Mouse (Mus musculus) brown adipose tissue, adult 24 weeks (tissue): ENCODE measurements around the gene Apopt1. TPM values are rescaled to one million over a fixed set of nuclear protein-coding genes. Genes with fewer than 3 reads are reported as not detected.

Source experiments
- H3K27ac ChIP-seq: fragments of 200-500 bp; replicated peaks from 2 replicates; pipeline ENCODE4 v1.5.1; 2012; ENCODE audit warnings: low read depth, mild to moderate bottlenecking, low read length
- H3K4me1 ChIP-seq: fragments of 200-500 bp; 2 replicates; pipeline ENCODE4 v1.6.1; 2012; ENCODE audit warnings: low read length, mixed read lengths; ENCODE audit not compliant: control insufficient read depth, insufficient read depth, insufficient read length
- H3K4me3 ChIP-seq: fragments of 200-500 bp; 2 replicates; pipeline ENCODE4 v1.5.1; 2012; ENCODE audit warnings: low read depth, mild to moderate bottlenecking, low read length, moderate library complexity; ENCODE audit not compliant: insufficient read depth
- polyA plus RNA-seq: library from polyadenylated mRNA; stranded (reverse); fragments of >200 nt; gene quantifications from 2 replicates; pipeline ENCODE4 v1.2.4, GENCODE M21; 2012; ENCODE audit not compliant: missing spikeins, insufficient read depth, insufficient read length

The Apopt1 gene
- polyA plus RNA-seq, 1 experiment, result 134 TPM

GRCm38 (mm10) chr12:111741338-111741737 is 28.3 kb downstream of the Apopt1 start:
- H3K4me1 ChIP-seq, result peaks cover 6% of the 10 kb centered on the region
- H3K4me3 ChIP-seq, result no peak overlapping the region
- no peak overlapping the region for H3K27ac ChIP-seq

GRCm38 (mm10) chr12:111743419-111743818 is 30.4 kb downstream of the Apopt1 start:
- peaks cover 7% of the 10 kb centered on the region for H3K4me1 ChIP-seq
- no peak overlapping the region for H3K4me3 ChIP-seq
- no peak overlapping the region for H3K27ac ChIP-seq

GRCm38 (mm10) chr12:111743981-111744423 is 30.9 kb downstream of the Apopt1 start:
- H3K27ac ChIP-seq, result no peak overlapping the region
- no peak overlapping the region for H3K4me3 ChIP-seq
- H3K4me1 ChIP-seq, result peaks cover 7% of the 10 kb centered on the region

GRCm38 (mm10) chr12:111745274-111745673 is 32.2 kb downstream of the Apopt1 start:
- peaks cover 7% of the 10 kb centered on the region for H3K4me1 ChIP-seq
- no peak overlapping the region for H3K27ac ChIP-seq
- H3K4me3 ChIP-seq, result no peak overlapping the region

GRCm38 (mm10) chr12:111746091-111746490 is 33.0 kb downstream of the Apopt1 start:
- H3K27ac ChIP-seq, result no peak overlapping the region; the same call in 1 of the 2 replicates
- H3K4me3 ChIP-seq, result no peak overlapping the region
- peaks cover 7% of the 10 kb centered on the region for H3K4me1 ChIP-seq

- Histone ChIP-seq H3K27ac (no peak overlapping the region), H3K4me1 (peaks cover 7% of the 10 kb centered on the region), H3K4me3 (no peak overlapping the region)
Measured at GRCm38 (mm10) chr12:111747421-111747820, 34.4 kb downstream of the Apopt1 start.

GRCm38 (mm10) chr12:111750739-111751138 is 37.7 kb downstream of the Apopt1 start:
- Histone ChIP-seq H3K4me3 (no peak overlapping the region), H3K4me1 (peaks cover 11% of the 10 kb centered on the region), H3K27ac (no peak overlapping the region)

- H3K27ac ChIP-seq, result no peak overlapping the region
- peaks cover 4% of the 10 kb centered on the region for H3K4me1 ChIP-seq
- no peak overlapping the region for H3K4me3 ChIP-seq
Measured at GRCm38 (mm10) chr12:111752491-111752890, 39.4 kb downstream of the Apopt1 start.

- Histone ChIP-seq H3K27ac (no peak overlapping the region), H3K4me1 (peaks cover 7% of the 10 kb centered on the region), H3K4me3 (no peak overlapping the region)
Measured at GRCm38 (mm10) chr12:111753347-111753746, 40.3 kb downstream of the Apopt1 start.

- no peak overlapping the region for H3K4me3 ChIP-seq
- H3K27ac ChIP-seq, result no peak overlapping the region; the same call in 1 of the 2 replicates
Measured at GRCm38 (mm10) chr12:111754710-111755109, 41.6 kb downstream of the Apopt1 start.

GRCm38 (mm10) chr12:111755231-111755630 is 42.2 kb downstream of the Apopt1 start:
- H3K4me1 ChIP-seq, result peaks cover 7% of the 10 kb centered on the region
- no peak overlapping the region for H3K27ac ChIP-seq
- no peak overlapping the region for H3K4me3 ChIP-seq

More at GRCm38 (mm10) chr12:111754710-111755109, 41.6 kb downstream of the Apopt1 start:
- H3K4me1 ChIP-seq, result peaks cover 7% of the 10 kb centered on the region

GRCm38 (mm10) chr12:111756082-111756697 is 43.1 kb downstream of the Apopt1 start:
- H3K27ac ChIP-seq, result 0 out of 2 replicates have a peak overlapping the region, but pooled peaks have one; percentile 7
- no peak overlapping the region for H3K4me3 ChIP-seq
- H3K4me1 ChIP-seq, result peaks cover 10% of the 10 kb centered on the region

- H3K4me3 ChIP-seq, result no peak overlapping the region
- no peak overlapping the region for H3K27ac ChIP-seq
- H3K4me1 ChIP-seq, result peaks cover 13% of the 10 kb centered on the region
Measured at GRCm38 (mm10) chr12:111756698-111757082, 43.6 kb downstream of the Apopt1 start.

GRCm38 (mm10) chr12:111757561-111758325 is 44.7 kb downstream of the Apopt1 start:
- Histone ChIP-seq H3K4me1 (peaks cover 17% of the 10 kb centered on the region), H3K4me3 (peak overlapping the region; percentile 77), H3K27ac (peak overlapping the region; percentile 80; the same call in 1 of the 2 replicates)

- peak within 1 kb of the TSS; percentile 77 for H3K4me3 ChIP-seq
- H3K27ac ChIP-seq, result peak within 1 kb of the TSS; percentile 85
Measured at GRCm38 (mm10) chr12:111758381-111759175, 45.5 kb downstream of the Apopt1 start, which contains the start of gene Klc1. Gene Klc1, plus strand, starts transcription at chr12:111758849.

More at GRCm38 (mm10) chr12:111758381-111759175, 45.5 kb downstream of the Apopt1 start, which contains the start of gene Klc1:
- H3K4me1 ChIP-seq, result peaks cover 13% of the 10 kb centered on the region; the same call in 1 of the 2 replicates
